Mouse (Mus musculus) adipocyte (in vitro differentiated cells): ENCODE data around the gene Lonp2.

Experiments
- DNase-seq: peaks from one replicate; pipeline ENCODE4 v3.0.0-alpha.2; 2016; ENCODE audit warnings: low spot score

The Lonp2 gene

GRCm38 (mm10) chr8:86624915-86625314 lies 1.1 kb downstream of the Lonp2 start:
- DNase-seq, result peak; percentile 45

- DNase-seq, result no peak
Observed at GRCm38 (mm10) chr8:86630212-86630611, 6.4 kb downstream of the Lonp2 start.

GRCm38 (mm10) chr8:86631395-86631794 lies 7.6 kb downstream of the Lonp2 start:
- DNase-seq, result no peak

- DNase-seq, result no peak
Observed at GRCm38 (mm10) chr8:86637826-86638225, 14.0 kb downstream of the Lonp2 start.

GRCm38 (mm10) chr8:86638981-86639380 lies 15.1 kb downstream of the Lonp2 start:
- DNase-seq, result no peak

GRCm38 (mm10) chr8:86642682-86643081 lies 18.8 kb downstream of the Lonp2 start:
- DNase-seq, result peak; percentile 43

- no peak for DNase-seq
Observed at GRCm38 (mm10) chr8:86644661-86645060, 20.8 kb downstream of the Lonp2 start.

- no peak for DNase-seq
Observed at GRCm38 (mm10) chr8:86647771-86648170, 23.9 kb downstream of the Lonp2 start.

- peak; percentile 55 for DNase-seq
Observed at GRCm38 (mm10) chr8:86651416-86651815, 27.6 kb downstream of the Lonp2 start.

- no peak for DNase-seq
Observed at GRCm38 (mm10) chr8:86652546-86652945, 28.7 kb downstream of the Lonp2 start.

- no peak for DNase-seq
Observed at GRCm38 (mm10) chr8:86654578-86654977, 30.7 kb downstream of the Lonp2 start.

GRCm38 (mm10) chr8:86668750-86669149 lies 44.9 kb downstream of the Lonp2 start:
- peak; percentile 95 for DNase-seq

- DNase-seq, result no peak
Observed at GRCm38 (mm10) chr8:86669259-86669658, 45.4 kb downstream of the Lonp2 start.

GRCm38 (mm10) chr8:86686629-86687028 lies 62.8 kb downstream of the Lonp2 start:
- DNase-seq, result no peak

- DNase-seq, result no peak
Observed at GRCm38 (mm10) chr8:86692107-86692506, 68.3 kb downstream of the Lonp2 start.

GRCm38 (mm10) chr8:86694011-86694410 lies 70.2 kb downstream of the Lonp2 start:
- no peak for DNase-seq

- DNase-seq, result no peak
Observed at GRCm38 (mm10) chr8:86695703-86696102, 71.9 kb downstream of the Lonp2 start.

GRCm38 (mm10) chr8:86698811-86699421 lies 75.1 kb downstream of the Lonp2 start:
- no peak for DNase-seq

- DNase-seq, result no peak
Observed at GRCm38 (mm10) chr8:86699471-86699870, 75.6 kb downstream of the Lonp2 start.

GRCm38 (mm10) chr8:86702453-86702852 lies 78.6 kb downstream of the Lonp2 start:
- no peak for DNase-seq

GRCm38 (mm10) chr8:86705317-86705716 lies 81.5 kb downstream of the Lonp2 start:
- no peak for DNase-seq

- no peak for DNase-seq
Observed at GRCm38 (mm10) chr8:86706756-86707155, 82.9 kb downstream of the Lonp2 start.

- DNase-seq, result no peak
Observed at GRCm38 (mm10) chr8:86707873-86708272, 84.0 kb downstream of the Lonp2 start.

GRCm38 (mm10) chr8:86712594-86712993 lies 88.8 kb downstream of the Lonp2 start:
- no peak for DNase-seq
